Mouse (Mus musculus): ENCODE results near the gene Cpn2.

DNA sequence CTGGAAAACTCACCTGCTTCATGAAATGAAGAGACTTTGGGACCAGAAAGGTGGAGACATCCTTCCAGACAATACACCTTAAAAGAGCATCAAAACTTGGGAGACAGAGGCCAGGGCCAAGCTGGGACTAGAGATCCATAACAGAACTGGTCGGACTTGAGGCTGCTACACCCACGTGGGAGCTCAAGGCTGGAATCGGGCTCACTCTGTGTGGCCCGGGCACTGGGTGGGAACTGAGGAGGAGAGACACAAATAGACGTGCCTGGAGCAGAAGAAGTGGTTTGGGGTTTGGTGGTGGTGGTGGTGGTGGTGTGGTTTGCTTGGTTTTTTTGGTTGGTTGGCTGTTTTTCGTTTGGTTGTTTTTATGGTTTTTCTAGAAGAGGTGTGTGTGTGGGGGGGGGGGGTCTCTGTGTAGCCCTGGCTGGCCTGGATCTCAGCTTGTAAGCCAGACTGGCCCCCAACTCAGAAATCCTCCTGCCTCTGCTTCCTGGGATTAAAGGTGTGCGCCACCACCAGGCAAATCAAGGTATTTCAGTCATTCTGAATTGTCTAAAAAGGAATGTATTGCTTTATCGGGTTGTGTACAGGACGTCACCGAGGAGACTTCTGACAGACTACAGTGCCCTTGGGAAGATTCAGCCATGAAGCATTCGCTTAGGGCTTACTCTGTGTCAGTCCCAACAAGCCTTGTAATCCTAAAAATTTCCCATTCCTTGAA lies 60.0 kb downstream of the Cpn2 start:
- TF ChIP-seq CTCF (IDR thresholded peaks at IDR 0.05) (peak; percentile 31; the same call in 1 of the 2 replicates), EP300 (IDR thresholded peaks at IDR 0.05) (no peak)

Measured in lung, postnatal 0 days (tissue).